Mouse (Mus musculus) bone marrow macrophage, adult 2 months (primary cell): ENCODE data around the gene Fgfr2.

ENCODE experiments used
- CTCF ChIP-seq: IDR thresholded peaks from 2 replicates; pipeline ENCODE4 v1.5.1; 2012; ENCODE audit warnings: low read depth, mild to moderate bottlenecking, low read length, moderate library complexity
- POLR2A ChIP-seq: IDR thresholded peaks from 2 replicates; pipeline ENCODE4 v1.6.1; 2012; ENCODE audit warnings: mild to moderate bottlenecking, low read depth, low read length, borderline replicate concordance

DNA sequence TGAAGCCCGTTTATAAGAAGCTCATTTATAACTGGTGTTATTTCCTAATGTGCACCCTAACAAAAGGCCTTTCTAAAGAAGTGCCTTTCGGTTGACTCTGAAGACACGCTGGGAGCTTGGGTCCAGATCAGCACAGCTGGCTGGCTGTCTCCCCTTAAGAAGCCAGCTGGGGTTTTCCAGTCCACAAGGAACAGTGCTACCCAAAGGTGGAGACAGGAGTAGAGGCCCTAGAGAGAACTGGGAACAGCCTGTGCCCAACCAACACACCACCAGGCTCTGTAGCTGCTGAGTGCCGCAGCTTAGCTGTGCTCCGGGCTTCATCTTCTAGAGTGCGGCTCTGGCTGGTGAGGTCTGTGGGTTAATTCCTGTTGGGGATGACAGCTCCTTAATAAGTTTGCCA is 22.1 kb downstream of the Fgfr2 start:
- no peak for TF ChIP-seq CTCF
- TF ChIP-seq POLR2A: no peak
